Mouse (Mus musculus) c-Kit-negative CD71-positive TER-119-positive erythroid progenitor cells, embryonic 14.5 days (primary cell): ENCODE results near the gene Shroom3.

Experiments
- DNase-seq: peaks from one replicate; pipeline ENCODE4 v3.0.0-alpha.2; 2013; ENCODE audit warnings: low read depth, low spot score

Gene Shroom3

GRCm38 (mm10) chr5:93000774-93001757 lies 317.8 kb downstream of the Shroom3 start:
- DNase-seq, result no peak

DNA sequence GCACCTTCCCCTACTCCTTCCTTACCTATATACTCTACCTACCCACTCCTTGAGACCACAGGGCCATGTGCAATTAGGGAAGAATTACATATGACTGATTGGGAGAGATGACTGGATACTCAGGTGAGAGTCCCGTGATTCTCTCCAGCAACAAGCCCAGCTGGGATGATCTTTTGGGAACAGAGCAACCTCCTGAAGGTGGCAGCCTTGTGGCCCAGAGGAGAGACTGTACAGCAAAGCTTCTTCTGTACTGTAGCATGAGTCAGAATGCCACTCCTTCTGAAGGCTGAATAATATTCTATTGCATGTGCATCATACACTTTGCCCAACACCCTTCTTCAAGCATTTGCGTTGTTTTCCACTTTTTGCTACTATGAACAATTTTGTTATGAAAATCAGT lies 319.4 kb downstream of the Shroom3 start:
- DNase-seq, result no peak

DNA sequence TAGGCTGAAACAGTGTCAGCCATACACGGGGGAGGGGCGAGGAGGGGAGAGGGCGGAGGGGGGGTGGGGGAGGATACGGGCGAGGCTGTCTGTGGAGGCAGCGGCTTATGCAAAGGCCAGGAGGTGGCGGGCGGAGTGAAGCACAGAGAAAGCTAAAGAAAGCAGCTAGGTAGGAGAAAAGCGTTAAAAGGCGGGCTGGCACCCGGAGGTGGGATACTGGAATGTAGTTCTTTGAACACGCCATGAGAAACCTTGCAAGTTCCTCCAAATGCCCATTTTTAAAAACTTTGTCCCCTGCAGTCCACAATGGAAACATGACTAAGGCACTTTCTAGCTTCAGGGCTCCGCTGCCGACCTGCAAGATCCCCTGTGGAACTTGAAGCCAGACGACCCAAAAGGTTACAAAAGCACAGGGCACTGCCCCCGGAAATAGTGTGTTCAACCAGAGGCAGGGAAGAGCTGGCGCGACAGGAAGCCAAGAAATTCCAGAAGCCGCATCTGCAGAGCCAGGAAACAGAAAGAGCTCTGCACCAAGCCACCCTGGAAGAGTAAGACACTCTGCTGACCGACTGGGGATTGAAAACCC lies 322.1 kb downstream of the Shroom3 start:
- DNase-seq, result no peak

GRCm38 (mm10) chr5:93005815-93006341 lies 322.6 kb downstream of the Shroom3 start:
- DNase-seq, result no peak

DNA sequence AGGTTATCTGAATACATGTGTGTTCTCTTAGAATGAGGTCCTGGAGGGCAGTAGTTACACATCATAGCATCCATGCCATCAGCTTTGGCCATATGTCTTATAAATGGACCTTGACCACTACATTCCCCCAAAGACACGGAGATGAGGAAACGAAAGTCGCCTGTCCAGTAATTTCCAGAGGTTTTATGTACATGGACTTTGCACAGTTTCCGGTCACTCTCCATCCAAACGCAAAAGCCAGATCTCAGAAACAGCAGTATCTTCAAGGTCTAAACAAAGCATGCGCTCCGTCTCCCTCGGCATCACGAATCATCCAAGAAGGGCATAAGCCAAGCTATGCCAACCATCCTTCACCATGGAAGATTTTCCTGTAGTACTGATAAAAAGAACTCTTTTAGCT lies 325.0 kb downstream of the Shroom3 start:
- no peak for DNase-seq
